Mouse (Mus musculus): ENCODE results near the gene Gnmt.
A peak's percentile ranks its signal among the peaks of the same experiment; 100 is the strongest.

Gnmt gene

DNA sequence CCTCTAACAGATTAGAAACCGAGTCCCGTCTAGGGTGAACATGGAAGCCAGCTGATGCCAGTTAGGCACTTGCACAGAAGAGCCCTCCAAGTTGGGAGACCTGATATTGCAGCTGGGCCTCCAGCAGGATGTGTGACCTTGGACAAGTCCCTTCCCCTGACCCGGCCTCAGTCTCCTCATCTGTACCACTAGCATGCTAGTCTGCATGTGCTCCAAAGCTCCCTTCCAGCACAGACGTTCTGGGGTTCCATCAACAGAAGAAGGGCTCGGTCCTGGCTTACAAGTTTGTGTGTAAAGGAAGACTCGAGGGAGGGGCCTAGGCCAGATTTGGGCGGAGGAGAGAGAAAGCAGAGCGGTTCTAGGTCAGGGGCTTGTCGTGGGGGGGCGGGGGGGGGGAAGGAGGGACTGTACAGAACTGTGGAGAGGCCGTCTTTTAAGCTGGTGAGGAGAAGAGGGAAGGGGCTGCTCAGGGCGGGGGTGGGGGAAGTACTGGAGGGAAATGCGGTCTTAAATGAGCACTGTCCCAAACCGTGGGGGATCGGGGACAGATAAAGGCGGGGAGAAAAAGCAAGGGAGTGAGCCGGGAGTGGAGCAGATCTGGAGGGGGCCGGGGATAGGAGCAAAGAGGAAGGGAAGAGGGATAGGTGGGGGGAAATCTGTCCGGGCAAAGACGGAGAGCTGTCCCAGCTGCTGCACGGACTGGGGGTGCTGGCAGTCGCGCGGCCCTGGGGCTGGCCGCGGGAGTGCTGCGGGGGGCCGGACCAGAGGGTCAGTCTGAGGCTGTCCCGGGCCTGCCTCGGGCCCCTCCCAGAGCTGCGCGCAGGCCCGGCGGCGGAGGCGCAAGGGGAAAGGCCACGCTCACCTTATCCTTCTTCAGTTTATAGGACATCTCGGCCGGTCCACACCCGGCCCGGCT is 24.7 kb downstream of the Gnmt start:
- DNase-seq (ENCODE audit: low spot score in 2 of 2), result peak in 1 of 2 experiments; percentile 20

DNA sequence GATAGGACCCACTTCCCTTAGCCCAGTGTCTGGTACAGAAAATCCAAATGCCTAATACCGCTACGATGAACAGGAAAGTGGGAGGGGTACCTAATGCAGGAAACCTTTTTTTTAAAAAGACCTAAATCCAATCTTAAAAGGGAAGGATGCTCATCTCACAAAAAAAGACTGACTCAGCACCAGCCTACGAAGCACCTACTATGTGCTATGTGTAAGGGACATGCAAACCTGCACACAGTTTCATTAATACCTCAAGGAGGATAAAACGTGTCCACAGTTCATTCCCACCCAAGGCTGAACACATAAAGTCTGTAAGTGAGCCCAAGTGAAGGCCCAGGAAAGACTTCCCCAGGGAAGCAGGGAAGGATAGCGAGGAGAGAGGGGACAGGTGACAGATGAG is 26.5 kb downstream of the Gnmt start:
- no peak for DNase-seq (ENCODE audit: low spot score in 2 of 2)

DNA sequence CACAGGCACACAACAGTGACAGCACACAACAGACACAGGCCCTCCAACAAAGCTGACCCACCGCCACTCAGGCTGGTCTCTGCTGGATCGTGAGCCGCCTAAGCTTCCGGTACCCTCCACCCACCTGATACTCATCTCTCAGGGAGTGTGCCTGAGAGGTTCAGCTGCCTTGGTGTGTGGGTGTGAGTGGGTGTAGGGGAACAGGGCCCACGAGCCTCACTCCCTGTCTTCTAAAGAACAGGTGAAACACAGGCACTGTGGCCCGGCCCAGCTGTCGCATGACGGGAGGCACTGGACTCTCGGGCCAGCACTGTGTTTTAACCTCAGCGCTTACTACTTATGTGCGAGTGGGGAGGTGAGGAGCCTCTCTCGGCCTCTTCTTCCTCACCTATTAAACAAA is 26.9 kb downstream of the Gnmt start:
- DNase-seq (ENCODE audit: low spot score in 2 of 2), result no peak

DNA sequence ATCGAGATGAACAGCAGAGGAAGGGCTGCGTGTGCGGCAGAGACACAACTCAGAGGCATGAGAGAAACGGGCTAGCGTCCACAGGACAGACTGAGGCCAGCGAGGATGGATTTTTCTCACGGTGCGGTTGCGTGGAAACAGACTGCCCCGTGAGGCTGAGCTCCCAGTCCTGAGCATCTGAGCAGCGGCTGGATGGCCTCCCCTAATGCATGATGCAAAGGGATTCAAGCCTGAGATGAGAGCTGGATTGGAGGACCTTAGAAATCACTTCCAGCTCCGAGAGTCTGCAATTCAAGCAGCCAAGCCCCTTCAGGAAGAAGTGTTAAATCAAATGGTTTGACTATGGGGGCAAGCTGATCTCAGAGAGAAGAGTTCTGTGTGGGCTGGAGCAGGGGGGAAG is 27.5 kb downstream of the Gnmt start:
- no peak for DNase-seq (ENCODE audit: low spot score in 2 of 2)

DNA sequence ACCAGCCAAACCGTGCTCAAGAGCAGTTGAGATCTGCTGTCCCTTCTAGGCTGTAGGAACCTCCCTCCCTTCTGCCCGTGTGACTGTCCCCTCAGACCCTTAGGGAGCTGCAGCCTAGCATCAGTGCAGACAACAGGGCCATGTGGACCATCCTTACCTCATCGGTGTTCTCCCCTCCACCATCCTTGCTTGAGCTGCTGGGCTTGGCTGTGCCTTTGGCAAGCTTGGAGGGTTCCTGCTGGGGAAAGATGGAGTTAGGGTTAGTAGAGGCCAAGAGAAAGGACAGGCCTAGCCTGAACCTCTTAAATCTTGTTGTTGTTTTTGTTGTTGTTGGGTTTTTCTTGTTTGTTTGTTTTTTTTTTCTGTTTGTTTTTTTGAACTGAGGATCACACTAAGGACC is 29.1 kb downstream of the Gnmt start:
- no peak for DNase-seq (ENCODE audit: low spot score in 2 of 2)

DNA sequence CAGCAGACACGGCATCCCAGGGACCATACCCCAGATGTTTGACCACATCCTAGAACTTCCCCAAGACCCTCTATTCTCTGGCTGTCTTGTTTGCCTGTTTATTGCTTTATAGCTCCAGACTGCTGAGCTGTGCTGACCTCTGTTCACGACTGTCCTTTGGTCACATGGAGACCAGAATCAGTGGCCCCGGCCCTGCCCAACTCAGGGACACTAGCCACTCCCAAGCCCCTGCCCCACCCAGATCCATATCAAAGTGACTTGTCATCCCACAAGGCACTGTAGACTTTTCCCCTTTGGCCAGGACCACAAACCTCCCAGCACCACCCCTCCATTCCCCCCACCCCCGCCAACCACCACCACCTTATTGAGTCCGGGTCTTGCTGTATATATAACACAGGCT is 29.7 kb downstream of the Gnmt start:
- no peak for DNase-seq (ENCODE audit: low spot score in 2 of 2)

DNA sequence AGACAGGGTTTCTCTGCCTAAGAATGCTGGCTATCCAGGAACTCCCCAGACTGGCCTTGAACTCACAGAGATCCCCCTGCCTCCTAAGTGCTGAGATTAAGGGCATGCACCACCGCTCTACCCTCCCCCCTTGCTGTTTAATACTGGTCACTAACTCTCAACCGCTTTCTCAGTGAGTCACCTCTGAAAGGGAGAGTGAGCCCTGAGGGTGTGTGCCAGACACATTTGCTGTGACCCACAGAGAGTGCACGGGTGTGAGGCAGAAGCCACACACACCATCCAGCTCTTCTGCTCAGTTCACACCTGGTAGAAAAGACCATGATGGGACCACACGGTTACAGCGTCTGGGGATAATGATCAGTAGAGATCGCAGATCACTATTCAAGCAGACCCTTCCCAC is 30.5 kb downstream of the Gnmt start:
- DNase-seq (ENCODE audit: low spot score in 2 of 2), result no peak

DNA sequence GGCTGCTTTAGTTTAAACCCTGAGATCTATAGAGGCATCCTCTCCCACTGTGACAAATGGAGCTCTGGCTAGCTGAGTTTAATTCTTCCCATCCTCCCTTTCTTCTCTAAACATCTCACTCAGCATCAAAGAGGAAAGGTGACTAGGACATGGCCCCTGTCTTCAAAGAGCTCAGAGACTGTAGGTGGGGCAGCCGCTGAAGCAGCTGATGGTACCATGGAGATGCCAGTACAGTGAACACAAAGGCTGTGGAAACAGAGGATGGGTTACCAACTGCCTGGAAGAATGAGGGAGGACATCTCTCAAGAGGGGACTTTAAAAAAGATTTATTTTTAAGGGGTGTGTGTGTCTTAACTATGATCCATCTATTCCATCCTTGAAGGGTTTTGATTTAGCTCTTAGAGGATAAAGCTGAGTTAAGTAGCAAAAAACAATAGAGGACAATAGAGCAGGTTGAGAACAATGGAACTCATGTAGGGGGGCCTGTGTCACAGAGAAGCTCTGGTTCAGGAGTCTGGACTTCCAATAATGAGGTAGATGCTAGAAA is 34.4 kb downstream of the Gnmt start:
- DNase-seq (ENCODE audit: low spot score in 2 of 2), result no peak

DNA sequence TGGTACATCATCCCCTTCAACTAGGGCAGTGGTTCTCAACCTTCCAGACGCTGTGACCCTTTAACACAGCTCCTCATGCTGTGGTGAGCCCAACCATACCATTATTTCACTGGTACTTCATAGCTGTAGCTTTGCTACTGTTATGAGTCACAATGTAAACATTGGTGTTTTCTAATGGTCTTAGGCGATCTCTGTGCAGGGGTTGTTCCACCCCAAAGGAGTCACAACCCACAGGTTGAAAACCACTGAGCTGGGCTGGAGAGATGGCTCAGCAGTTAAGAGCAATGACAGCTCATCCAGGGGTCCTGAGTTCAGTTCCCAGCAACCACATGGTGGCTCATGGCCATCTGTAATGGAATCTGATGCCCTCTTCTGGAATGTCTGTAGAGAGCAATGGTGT is 37.6 kb downstream of the Gnmt start:
- no peak for DNase-seq (ENCODE audit: low spot score in 2 of 2)

DNA sequence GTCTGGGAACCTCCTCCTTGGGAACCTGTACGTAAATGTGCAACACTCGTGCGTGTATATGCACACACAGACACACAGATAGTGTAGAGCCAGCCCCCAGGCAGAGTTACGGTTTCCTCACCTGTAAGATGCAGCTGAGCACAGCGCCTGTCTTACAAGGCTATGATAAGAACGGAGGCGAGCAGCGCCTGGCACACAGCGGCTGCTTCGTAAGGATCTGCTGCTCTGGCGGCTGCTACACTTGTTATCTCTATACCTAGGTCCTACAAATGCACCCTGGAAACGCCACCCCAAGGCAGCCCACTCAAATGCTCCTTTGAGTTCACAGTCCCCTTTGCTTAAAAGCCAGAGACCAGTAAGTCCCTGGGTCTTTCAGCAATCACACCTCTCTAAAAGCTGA is 38.3 kb downstream of the Gnmt start:
- DNase-seq (ENCODE audit: low spot score in 2 of 2), result no peak

DNA sequence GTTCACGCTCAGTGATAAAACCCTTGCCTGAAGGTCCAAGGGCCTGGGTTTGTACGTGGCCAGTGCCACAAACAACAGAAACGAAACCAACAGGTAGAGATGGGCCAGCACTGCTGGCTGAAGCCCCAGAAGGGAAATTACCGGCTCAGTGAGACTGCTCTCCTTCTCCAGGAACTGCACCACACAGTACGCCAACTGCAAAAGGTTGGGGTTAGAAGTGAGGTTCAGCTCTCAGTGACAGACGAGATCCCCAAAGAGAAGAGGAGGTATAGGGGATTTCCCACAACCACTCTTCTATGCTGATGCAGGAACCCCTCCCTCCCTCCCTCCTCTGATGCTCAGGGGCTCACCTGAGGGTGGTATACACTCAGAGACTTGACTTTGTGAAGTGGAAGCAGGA is 43.1 kb downstream of the Gnmt start:
- no peak for DNase-seq (ENCODE audit: low spot score in 2 of 2)

DNA sequence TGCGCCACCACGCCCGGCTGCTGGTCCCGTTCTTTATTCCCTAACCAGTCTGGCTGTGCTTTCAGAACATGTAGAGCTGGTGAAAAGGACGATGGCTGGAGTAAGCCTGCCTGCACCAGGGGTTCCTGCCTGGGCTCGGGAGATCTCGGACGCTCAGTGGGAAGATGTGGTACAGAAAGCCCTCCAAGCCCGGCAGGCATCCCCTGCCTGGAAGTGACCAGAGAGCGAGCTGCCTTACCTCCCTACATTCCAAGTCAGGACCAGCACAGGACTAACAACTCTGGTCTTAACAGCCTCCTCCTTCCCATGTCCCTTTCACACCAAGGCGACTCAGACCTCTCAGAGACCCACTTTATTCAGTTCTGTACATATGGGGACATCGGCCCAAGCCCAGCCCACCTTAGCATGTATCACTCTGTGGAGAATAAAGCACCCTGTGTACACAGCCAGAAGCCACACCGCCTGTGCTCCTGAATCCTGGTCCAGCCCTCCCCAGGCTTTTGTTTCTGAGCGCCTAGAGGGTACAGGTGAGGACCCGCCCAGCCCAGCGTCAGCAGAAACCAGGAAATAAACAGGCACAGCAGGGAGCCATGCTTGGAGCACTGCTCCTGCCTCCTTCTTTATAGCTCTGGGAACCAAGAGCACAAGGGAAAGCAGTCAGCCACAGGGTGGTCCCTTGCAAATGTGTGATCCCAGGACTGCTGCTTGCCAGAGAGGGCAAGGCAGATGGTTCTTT is 46.1 kb downstream of the Gnmt start:
- DNase-seq (ENCODE audit: low spot score in 2 of 2), result no peak

DNA sequence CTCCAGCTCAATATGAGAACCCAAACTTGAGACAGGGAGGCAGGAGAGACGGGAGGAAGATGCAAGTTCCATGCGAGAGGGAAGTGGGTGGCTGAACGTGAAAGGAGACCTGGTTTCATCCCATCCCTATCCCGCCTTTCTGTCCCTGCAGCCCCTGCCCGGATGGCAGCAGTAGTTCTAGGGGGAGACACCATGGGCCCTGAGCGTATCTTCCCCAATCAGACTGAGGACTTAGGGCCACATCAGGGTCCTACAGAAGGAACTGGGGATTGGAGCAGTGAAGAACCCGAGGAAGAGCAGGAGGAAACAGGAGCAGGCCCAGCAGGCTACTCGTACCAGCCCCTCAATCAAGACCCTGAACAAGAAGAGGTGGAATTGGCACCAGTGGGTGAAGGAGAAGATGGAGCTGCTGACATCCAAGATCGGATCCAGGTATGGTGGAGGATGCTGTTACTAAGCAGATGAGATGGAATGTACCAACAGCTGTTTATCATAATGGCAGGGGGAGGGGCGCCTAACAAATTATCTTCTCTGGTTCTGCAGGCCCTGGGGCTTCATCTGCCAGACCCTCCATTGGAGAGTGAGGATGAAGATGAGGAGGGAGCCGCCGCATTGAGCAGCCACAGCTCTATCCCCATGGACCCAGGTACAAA is 47.4 kb downstream of the Gnmt start:
- no peak for DNase-seq (ENCODE audit: low spot score in 2 of 2)

DNA sequence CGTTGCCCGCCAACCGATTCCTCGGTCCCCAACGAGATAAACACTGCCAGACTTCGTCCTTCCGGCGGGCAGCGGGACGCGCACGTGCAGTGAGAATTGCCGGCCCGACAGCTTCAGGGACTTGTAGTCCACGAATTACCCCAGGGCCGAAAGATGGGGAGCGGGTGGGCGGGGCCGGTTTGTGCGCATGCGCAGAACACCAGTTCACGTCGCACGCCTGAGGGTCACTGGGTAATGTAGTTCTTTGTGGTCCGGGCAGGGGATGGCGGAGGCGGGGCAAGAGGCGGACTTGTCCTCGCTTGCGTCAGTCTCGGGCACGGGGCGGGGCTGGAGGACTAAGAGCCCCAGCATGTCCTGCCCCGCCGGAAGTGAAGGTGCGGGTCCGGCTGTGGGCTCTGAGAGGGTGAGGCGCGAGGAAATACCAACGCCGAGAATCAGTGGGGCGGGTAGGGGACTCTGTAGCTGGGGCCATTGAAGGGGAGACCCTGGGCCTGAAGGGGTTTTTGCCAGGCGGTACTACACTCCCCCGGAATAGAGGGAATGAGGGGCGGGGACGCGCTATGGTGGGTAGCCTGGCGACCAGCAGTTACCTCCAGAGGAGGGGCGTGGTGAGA is 48.1 kb downstream of the Gnmt start, which contains the start of gene Klhdc3:
Gene Klhdc3, minus strand, starts transcription at position 155 of the 614 bp plus-strand sequence.
- peak; percentile 97 to 98 for DNase-seq (ENCODE audit: low spot score in 2 of 2)

DNA sequence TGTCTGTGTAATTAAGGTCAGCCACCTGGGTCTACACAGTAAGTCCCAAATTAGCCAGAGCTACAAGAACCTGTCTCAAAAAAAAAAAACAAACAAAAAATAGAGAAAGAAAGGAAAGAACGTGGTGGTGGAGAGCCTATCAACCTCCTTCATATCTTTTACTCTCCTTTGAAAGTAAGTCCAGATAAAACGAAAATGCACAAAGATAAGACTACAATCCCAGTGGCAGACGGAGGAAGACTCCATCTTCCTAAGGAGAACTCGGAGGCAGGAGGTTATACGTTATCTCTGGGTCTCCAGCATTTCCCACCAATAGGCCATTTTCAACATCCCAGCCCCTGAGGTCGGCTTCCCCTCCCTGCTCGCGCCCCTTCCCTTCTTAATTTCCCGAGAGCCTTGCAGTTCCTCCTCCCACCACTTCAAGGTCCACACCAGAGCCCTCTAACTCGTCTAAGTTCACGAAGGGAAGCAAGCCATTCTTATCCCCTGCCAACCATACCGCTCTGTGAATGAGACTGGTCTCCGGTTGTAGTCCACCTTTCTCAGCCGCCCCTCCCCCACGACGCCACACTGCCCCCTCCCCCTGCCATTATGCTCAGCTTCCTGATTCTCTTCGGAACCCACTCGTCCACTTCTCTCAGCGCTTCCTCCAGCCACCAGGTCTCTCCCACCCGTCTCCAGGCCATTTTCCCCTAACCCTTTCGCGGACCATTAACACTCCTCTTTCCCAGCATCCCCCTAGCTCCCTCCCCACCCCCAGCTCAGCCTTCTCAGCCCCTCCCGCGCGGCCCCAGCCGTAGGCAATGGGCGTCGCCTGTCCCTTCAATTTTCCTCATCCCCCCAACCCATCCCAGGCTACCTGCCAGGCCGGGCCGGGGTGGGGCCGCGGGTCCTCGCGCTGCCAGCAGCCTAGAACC is 48.9 kb downstream of the Gnmt start:
- DNase-seq (ENCODE audit: low spot score in 2 of 2), result peak; percentile 38 to 54

DNA sequence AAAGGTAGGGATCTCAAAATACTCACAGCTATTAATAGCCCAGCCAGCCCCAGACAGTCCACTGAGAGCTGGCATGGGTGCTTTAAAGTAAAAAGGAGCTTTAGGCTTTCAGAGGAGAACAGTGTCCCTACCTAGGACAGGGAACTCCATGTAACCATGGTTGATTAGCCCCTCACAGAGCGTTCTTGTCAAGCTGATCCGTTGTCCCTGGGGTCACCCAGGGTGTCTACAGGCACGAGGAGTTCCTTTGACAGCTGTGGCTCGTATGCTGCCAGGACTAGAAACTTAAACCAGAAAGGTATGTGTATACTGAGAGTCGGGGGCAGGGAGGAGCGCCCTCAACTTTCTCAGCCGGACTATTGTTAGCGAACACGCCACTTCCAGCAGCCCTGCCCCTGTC is 50.1 kb downstream of the Gnmt start:
- DNase-seq (ENCODE audit: low spot score in 2 of 2), result no peak

DNA sequence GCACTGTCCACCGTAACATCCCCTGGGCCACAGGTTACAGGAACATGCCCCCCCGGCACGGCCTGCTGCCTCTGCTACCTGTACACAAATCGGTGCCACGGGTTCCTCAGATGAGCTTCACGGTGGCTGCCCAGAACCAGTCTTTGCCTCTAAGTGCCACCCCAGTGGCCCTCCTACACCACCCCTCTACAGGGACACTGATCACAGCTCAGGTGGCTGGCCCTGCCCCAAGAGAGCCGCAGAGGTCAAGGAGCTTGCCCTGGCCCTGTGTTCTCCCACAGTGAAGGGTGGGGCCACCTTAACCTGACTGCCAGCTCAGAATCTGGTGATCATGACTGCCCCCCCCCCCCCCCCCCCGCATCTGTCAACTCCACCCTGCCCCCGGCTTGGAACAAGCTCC is 50.6 kb downstream of the Gnmt start, which contains the start of gene Mea1:
Gene Mea1, plus strand, starts transcription at position 378 of the 400 bp plus-strand sequence.
- no peak for DNase-seq (ENCODE audit: low spot score in 2 of 2)

Data from frontal cortex, postnatal 10 days (tissue).